Mouse (Mus musculus) cerebellum, adult 11-12 months (tissue): Measurements from ENCODE around the gene Chchd4.
"Not testable (repeated sequence)": the region's sequence is repeated elsewhere in the genome, so short reads cannot be mapped to it uniquely, and the experiment has no call there.

Experiments
- DNase-seq: peaks from one replicate; pipeline ENCODE4 v3.0.0; 2022

Chchd4 gene

GRCm38 (mm10) chr6:91473805-91474440, 577 bp upstream of the Chchd4 start:
- DNase-seq: peak; percentile 54

DNA sequence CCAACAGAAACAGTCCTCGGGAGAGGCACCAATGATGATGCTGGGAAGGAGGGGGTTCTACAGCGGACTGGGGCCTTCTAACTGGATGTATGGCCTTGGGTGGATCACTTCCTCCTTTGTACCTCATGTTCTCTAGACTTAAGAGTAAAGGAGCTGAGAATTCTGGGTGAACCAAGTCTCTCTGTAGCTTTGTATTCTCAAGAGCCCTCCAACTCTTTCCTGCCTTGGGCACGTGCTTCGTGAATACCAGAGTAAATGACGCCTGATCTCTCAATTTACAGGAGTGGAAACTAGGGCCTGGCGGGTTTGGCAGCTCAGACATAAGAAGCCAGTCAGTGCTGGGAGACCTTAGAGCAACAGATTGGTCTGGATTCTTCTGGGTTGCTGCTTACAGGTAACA, 1.0 kb downstream of the Chchd4 start:
- peak; percentile 38 for DNase-seq

- DNase-seq: not testable (repeated sequence)
Observed at GRCm38 (mm10) chr6:91471427-91471826, 1.9 kb downstream of the Chchd4 start.

DNA sequence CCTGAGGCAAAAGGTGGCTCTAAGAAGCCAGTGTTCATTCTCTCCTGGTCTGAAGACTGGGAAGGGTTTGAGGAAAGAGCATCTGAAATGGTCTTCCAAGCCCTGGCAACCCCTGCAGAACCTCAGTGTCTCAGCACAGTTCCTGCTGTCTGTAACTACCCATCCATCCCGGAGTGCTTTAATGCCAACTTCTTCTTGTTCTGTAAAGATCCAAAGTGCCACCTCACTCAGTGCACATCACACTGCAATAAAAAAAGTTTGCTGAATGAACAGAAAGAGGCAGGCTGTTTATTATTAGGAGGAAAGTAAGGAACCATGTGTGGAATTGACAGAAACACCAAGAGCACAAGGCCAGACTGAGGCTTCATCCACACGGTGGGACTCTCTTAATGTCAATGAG, 2.6 kb downstream of the Chchd4 start:
- no peak for DNase-seq

GRCm38 (mm10) chr6:91467106-91467505, 6.2 kb downstream of the Chchd4 start:
- no peak for DNase-seq

DNA sequence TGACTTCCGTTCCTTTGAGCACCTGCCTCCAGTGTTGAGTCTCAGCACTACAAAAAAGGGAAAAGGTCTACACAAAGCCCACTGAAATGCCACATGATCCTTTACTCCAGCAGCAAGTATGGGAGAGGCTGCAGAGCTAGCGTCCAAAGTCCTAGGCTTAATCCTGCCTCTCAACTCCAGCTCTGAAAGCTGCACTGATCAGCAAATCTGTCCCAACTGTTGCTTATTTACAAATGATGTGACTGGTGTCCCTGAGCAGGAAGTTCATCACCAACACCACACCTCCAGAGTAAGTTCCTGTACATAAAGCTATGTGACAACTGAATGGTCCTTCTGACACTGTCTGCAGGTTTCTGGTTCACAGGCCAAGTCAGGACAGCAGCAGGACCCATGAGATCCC, 7.6 kb downstream of the Chchd4 start:
- DNase-seq: no peak

GRCm38 (mm10) chr6:91459471-91459870, 13.9 kb downstream of the Chchd4 start:
- no peak for DNase-seq

DNA sequence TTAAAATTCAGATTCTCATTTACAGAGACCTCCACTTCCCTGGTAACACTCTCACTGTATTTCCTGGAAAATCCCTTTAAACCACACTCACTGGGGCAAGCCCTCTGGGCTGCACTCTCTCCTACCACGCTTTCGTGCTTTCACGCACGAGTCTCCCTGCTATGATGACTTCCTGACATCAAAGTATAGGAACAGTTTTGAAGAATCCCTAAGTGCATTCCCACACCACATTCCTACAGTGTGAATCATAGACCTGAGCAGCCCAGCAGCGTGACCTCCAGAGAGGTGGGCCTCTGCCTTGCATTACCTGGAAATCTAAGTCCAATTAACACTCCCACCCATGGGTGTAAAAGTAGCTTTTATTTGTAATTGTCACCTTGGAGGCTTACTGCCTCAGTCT, 18.8 kb downstream of the Chchd4 start:
- no peak for DNase-seq

- no peak for DNase-seq
Observed at GRCm38 (mm10) chr6:91452056-91452455, 21.3 kb downstream of the Chchd4 start.

- no peak for DNase-seq
Observed at GRCm38 (mm10) chr6:91449472-91450225, 23.7 kb downstream of the Chchd4 start.

- no peak for DNase-seq
Observed at GRCm38 (mm10) chr6:91445316-91445715, 28.0 kb downstream of the Chchd4 start.

DNA sequence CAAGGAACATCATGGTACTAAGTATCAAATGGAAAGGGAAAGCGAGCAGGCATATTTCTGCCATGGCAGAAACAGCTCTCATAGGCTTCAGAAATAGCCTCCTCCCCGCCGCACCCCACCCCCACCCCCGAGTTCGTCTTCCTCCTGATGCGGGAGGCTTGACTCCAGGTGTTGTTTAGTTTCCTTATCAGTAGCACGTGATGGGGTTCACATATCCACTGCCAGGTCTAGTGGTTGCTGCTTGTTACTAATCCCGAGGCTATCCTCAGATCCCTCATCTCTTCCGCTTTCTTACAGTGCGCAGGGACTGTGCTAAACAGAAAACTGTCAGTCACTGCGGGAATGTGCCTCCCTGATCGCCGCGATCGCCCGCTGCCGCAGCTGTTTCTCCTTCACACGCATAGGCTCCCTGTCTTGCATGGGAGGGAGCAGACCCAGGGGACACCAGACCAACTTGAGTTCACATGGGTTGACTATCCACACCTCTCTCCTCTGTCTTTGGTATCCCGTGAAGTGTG, 32.1 kb downstream of the Chchd4 start:
- no peak for DNase-seq

DNA sequence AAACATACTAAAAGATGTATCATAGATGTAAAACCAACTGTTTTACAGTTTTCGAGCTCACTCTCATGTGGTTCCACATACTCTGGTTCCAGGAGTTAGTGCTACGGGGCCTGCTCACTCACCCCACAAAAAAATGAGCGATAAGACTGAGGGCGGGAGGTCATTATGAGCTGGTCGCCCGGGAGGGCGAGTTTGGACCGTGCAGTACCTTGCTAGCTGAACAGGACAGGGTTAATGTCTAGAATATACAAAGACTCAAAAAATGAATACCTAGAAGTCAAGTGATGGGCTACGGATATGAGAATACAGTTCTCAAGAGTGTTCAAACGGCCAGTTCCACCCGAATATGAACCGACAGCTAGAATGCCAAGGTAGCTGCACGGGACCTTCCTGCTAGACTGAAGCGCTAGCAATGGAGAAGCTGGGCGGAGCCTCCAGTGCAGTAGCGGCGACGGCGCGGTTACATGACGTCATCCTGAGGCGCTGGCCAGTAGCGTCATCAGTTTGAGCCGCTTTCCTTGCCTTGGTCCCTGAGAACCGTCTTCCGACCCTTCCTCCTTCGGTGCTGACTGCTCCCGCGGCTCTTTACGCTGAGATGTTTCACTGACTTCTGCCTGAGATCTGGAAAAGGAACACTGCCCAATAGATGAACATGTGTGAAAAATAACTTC, 32.7 kb downstream of the Chchd4 start:
- peak; percentile 95 for DNase-seq

GRCm38 (mm10) chr6:91424151-91424550, 49.2 kb downstream of the Chchd4 start:
- no peak for DNase-seq

GRCm38 (mm10) chr6:91421629-91422028, 51.7 kb downstream of the Chchd4 start:
- no peak for DNase-seq

DNA sequence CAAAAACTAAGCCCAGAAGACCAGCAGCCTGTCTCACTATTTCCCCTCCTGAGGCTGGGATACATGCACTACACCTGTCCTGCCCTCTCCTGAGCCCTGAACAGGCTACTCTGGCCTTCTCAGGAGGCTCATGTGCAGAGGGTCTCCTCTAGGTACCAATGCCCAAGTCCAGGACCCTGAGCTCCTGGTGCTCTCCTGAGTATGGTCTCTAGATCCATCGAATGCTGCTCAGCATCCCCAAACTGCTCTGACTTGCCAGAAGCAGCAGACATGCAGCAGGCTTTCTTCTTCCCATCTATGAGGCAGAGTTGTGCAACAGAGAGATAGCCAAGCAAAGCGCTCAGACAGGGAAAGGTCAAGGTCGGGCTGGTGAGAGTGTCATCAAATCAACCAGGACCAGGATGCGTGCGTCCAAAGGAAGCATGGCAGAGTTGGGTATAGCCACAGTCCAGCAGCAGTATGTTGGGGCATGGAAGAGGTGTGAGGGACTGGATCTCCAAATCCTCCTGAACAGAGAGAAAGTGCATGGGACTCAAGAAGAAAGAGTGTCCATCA, 56.0 kb downstream of the Chchd4 start:
- no peak for DNase-seq

GRCm38 (mm10) chr6:91416146-91416545, 57.2 kb downstream of the Chchd4 start:
- DNase-seq: peak; percentile 2

DNA sequence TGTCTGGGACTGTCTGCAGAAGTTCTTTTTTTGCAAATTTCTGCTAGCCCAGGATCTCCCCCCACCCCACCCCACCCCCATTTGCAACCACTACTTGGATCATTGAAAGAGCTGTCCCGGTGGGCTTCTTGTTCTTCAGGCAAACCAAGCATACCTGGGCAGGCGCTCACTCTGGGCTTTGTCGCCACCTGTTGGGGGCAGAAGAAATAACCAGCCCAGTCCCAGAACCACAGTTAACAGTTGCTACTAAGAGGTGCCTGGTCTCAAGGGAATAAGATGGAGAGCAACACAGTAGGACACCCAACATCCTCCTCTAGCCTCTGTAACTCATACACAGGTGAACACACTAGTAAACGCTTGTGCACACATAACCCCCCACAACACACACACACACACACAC, 58.5 kb downstream of the Chchd4 start:
- peak; percentile 38 for DNase-seq
